Mouse (Mus musculus) heart, adult 2 months (tissue): ENCODE results near the gene Trim17.

Experiments
- CTCF ChIP-seq: fragments of 200-600 bp; IDR thresholded peaks from 2 replicates; pipeline ENCODE4 v1.8.1; 2022; ENCODE audit warnings: antibody characterized with exemption, mild to moderate bottlenecking, moderate library complexity
- EP300 ChIP-seq: fragments of 200-500 bp; IDR thresholded peaks from 2 replicates; pipeline ENCODE4 v1.6.1; 2011; ENCODE audit warnings: low read depth, low read length, control low read depth; ENCODE audit not compliant: insufficient read depth
- POLR2A ChIP-seq: fragments of 200-500 bp; IDR thresholded peaks from 2 replicates; pipeline ENCODE4 v1.6.1; 2011; ENCODE audit warnings: mild to moderate bottlenecking, low read depth, low read length, control low read depth; ENCODE audit not compliant: insufficient read depth

DNA sequence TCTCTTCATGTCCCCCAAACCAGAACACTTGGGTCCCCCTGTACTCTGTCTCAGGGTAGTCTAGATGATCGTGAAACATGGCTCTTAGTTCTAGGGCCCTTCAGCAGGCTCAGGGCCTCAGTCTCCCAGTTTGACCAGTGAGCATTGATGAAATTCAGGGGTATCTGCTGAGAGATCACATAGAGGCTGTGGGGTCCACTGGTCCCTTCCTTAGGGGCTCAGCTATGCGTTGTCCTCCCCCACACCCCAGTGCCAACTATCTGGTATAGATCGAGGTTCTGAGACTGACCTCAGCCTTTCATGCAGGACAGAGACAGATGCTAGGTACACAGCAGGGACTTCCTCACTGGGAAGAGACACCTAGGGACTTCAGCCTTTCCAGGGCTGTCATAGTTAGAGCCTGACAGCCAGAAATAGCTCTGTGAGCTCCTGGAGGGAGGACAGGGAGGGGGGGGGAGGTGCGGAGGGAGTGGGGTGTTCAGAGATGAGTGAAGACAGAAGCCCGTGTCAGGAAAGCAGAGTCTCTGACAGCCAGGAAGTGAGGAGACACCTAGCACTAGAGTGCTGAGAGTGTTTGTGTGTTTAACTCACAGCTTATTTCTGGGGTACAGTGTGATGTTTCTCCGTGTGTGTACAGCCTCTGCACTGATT, 29.3 kb downstream of the Trim17 start:
- TF ChIP-seq POLR2A: no peak
- no peak for TF ChIP-seq CTCF
- peak; percentile 9; the same call in 1 of the 2 replicates for TF ChIP-seq EP300
